Mouse (Mus musculus): ENCODE data around the gene Tuba1c. TPM values are rescaled to one million over a fixed set of nuclear protein-coding genes. Genes with fewer than 3 reads are reported as not detected.

The Tuba1c gene
- total RNA-seq (2014; rRNA removed) (18.2 and 22.6 TPM in 2 replicates), polyA plus RNA-seq (2015; fragmentation: Nextera tagmentation; extraction: Ambion mirVana) (9.6 and 9.9 TPM in 2 replicates)

- Histone ChIP-seq H3K4me1 (ENCODE audit: insufficient read depth, low read length) (peaks cover 2% of the 10 kb centered on the region; the same call in 1 of the 2 replicates), H3K9me3 (ENCODE audit: low read length) (no peaks in the 10 kb centered on the region), H3K36me3 (ENCODE audit: insufficient read depth, low read length) (no peaks in the 10 kb centered on the region), H3K9ac (replicated peaks; ENCODE audit: low read length, poor library complexity, severe bottlenecking) (no peak within 1 kb of the TSS), H3K4me2 (ENCODE audit: low read depth, low read length, poor library complexity, severe bottlenecking) (peak within 1 kb of the TSS; percentile 62), H3K4me3 (ENCODE audit: low read depth, low read length) (peak within 1 kb of the TSS; percentile 34), H3K27ac (ENCODE audit: low read depth, low read length) (no peak within 1 kb of the TSS), H3K27me3 (ENCODE audit: insufficient read depth, low read length) (peaks cover 12% of the 10 kb centered on the region; the same call in 1 of the 2 replicates)
- DNase-seq (ENCODE audit: low spot score) (peak; percentile 47), ATAC-seq (ENCODE audit: low FRiP score) (0 out of 2 replicates have a peak, but pooled peaks have one; percentile 31)
- 1% methylated on average over 50 of the region's 52 CpGs for whole genome bisulfite sequencing
- no peak for TF ChIP-seq CTCF (IDR thresholded peaks at IDR 0.05)
Observed at GRCm38 (mm10) chr15:99029619-99030584, at the start of gene Tuba1c. Gene Tuba1c (plus strand): TSS chr15:99029891.

GRCm38 (mm10) chr15:98980012-98980614 lies 49.6 kb upstream of the Tuba1c start:
- DNase-seq (ENCODE audit: low spot score), result no peak
- no peaks in the 10 kb centered on the region for H3K36me3 ChIP-seq (ENCODE audit: insufficient read depth, low read length)
- peak overlapping the region; percentile 26; the same call in 1 of the 2 replicates for H3K27ac ChIP-seq (ENCODE audit: low read depth, low read length)

GRCm38 (mm10) chr15:98982100-98982499 lies 47.6 kb upstream of the Tuba1c start:
- H3K27ac ChIP-seq (ENCODE audit: low read depth, low read length), result peak overlapping the region; percentile 97
- WGBS, result 42% methylated on average over 6 of the region's 6 CpGs
- no peak for DNase-seq (ENCODE audit: low spot score)
- peaks cover 26% of the 10 kb centered on the region for H3K4me1 ChIP-seq (ENCODE audit: insufficient read depth, low read length)
- no peak for TF ChIP-seq CTCF (IDR thresholded peaks at IDR 0.05)
- ATAC-seq (ENCODE audit: low FRiP score), result no peak
- no peaks in the 10 kb centered on the region for H3K36me3 ChIP-seq (ENCODE audit: insufficient read depth, low read length)
- no peak overlapping the region for H3K4me2 ChIP-seq (ENCODE audit: low read depth, low read length, poor library complexity, severe bottlenecking)
- no peaks in the 10 kb centered on the region for H3K9me3 ChIP-seq (ENCODE audit: low read length)
- no peak overlapping the region for H3K4me3 ChIP-seq (ENCODE audit: low read depth, low read length)
- no peaks in the 10 kb centered on the region for H3K27me3 ChIP-seq (ENCODE audit: insufficient read depth, low read length)
- no peak overlapping the region for H3K9ac ChIP-seq (replicated peaks; ENCODE audit: low read length, poor library complexity, severe bottlenecking)

More at GRCm38 (mm10) chr15:98980012-98980614, 49.6 kb upstream of the Tuba1c start:
- H3K4me3 ChIP-seq (ENCODE audit: low read depth, low read length), result no peak overlapping the region
- no peak overlapping the region for H3K4me2 ChIP-seq (ENCODE audit: low read depth, low read length, poor library complexity, severe bottlenecking)
- 26% methylated on average over 7 of the region's 7 CpGs for WGBS
- no peak overlapping the region for H3K9ac ChIP-seq (replicated peaks; ENCODE audit: low read length, poor library complexity, severe bottlenecking)
- no peaks in the 10 kb centered on the region for H3K27me3 ChIP-seq (ENCODE audit: insufficient read depth, low read length)
- no peak for TF ChIP-seq CTCF (IDR thresholded peaks at IDR 0.05)
- no peak for ATAC-seq (ENCODE audit: low FRiP score)
- peaks cover 27% of the 10 kb centered on the region; the same call in 1 of the 2 replicates for H3K4me1 ChIP-seq (ENCODE audit: insufficient read depth, low read length)
- no peaks in the 10 kb centered on the region for H3K9me3 ChIP-seq (ENCODE audit: low read length)

- DNase-seq (ENCODE audit: low spot score), result peak; percentile 94
- Histone ChIP-seq H3K4me1 (ENCODE audit: insufficient read depth, low read length) (peaks cover 24% of the 10 kb centered on the region), H3K9ac (replicated peaks; ENCODE audit: low read length, poor library complexity, severe bottlenecking) (peak overlapping the region; percentile 64), H3K4me3 (ENCODE audit: low read depth, low read length) (peak overlapping the region; percentile 38), H3K36me3 (ENCODE audit: insufficient read depth, low read length) (no peaks in the 10 kb centered on the region), H3K9me3 (ENCODE audit: low read length) (no peaks in the 10 kb centered on the region), H3K4me2 (ENCODE audit: low read depth, low read length, poor library complexity, severe bottlenecking) (peak overlapping the region; percentile 66), H3K27me3 (ENCODE audit: insufficient read depth, low read length) (no peaks in the 10 kb centered on the region), H3K27ac (ENCODE audit: low read depth, low read length) (peak overlapping the region; percentile 97)
- peak; percentile 65; the same call in 1 of the 2 replicates for ATAC-seq (ENCODE audit: low FRiP score)
- no peak for TF ChIP-seq CTCF (IDR thresholded peaks at IDR 0.05)
- 8% methylated on average over 16 of the region's 16 CpGs for WGBS
Observed at GRCm38 (mm10) chr15:98983431-98984081, 46.1 kb upstream of the Tuba1c start.

- H3K4me1 ChIP-seq (ENCODE audit: insufficient read depth, low read length), result peaks cover 26% of the 10 kb centered on the region
- H3K36me3 ChIP-seq (ENCODE audit: insufficient read depth, low read length), result no peaks in the 10 kb centered on the region
- no peak for DNase-seq (ENCODE audit: low spot score)
- H3K4me3 ChIP-seq (ENCODE audit: low read depth, low read length), result peak overlapping the region; percentile 38
- 4% methylated on average over 6 of the region's 6 CpGs for WGBS
- H3K27me3 ChIP-seq (ENCODE audit: insufficient read depth, low read length), result no peaks in the 10 kb centered on the region
- peak overlapping the region; percentile 66 for H3K4me2 ChIP-seq (ENCODE audit: low read depth, low read length, poor library complexity, severe bottlenecking)
- peak overlapping the region; percentile 64 for H3K9ac ChIP-seq (replicated peaks; ENCODE audit: low read length, poor library complexity, severe bottlenecking)
- ATAC-seq (ENCODE audit: low FRiP score), result no peak
- peak overlapping the region; percentile 97 for H3K27ac ChIP-seq (ENCODE audit: low read depth, low read length)
- H3K9me3 ChIP-seq (ENCODE audit: low read length), result no peaks in the 10 kb centered on the region
- TF ChIP-seq CTCF (IDR thresholded peaks at IDR 0.05), result no peak
Observed at GRCm38 (mm10) chr15:98984681-98985080, 45.0 kb upstream of the Tuba1c start.

Measured in midbrain, postnatal 0 days (tissue).